In genomic region chr10:96480453-96481324, GRCm38 (mm10) we compare ENCODE assay signal across 9 mouse cellular contexts.
A peak's percentile ranks its signal among the peaks of the same experiment; 100 is the strongest.
DNase-seq lines count a peak whose midpoint lies in the region; ATAC-seq and TF ChIP-seq lines count a peak whose summit lies in the region.
"Had no signal": no experiment of that assay in that cellular context is flagged by ENCODE, and none has a peak within 500 bp of the region (broad histone marks: within the 10 kb centered on the region; RNA-seq: fewer than 3 reads in every experiment).

No protein-coding gene starts in this region.

- no peak for TF ChIP-seq EP300 in stomach, postnatal 0 days (optimal IDR thresholded peaks at IDR 0.05)

- no peak overlapping the region for H3K4me3 ChIP-seq in hindbrain, embryonic 12.5 days
- H3K4me3 ChIP-seq in limb, embryonic 12.5 days (replicated peaks) = no peak overlapping the region
- H3K4me3 ChIP-seq in stomach, postnatal 0 days (ENCODE audit: low read depth, low read length) = no peak overlapping the region

- no peaks in the 10 kb centered on the region for H3K27me3 ChIP-seq in hindbrain, embryonic 12.5 days
- no peaks in the 10 kb centered on the region for H3K27me3 ChIP-seq in limb, embryonic 12.5 days
- no peaks in the 10 kb centered on the region for H3K27me3 ChIP-seq in stomach, postnatal 0 days (ENCODE audit: control insufficient read depth, insufficient read depth, low read length)

- peaks cover 14% of the 10 kb centered on the region; the same call in 1 of the 2 replicates for H3K4me1 ChIP-seq in hindbrain, embryonic 12.5 days
- H3K4me1 ChIP-seq in limb, embryonic 12.5 days (replicated peaks) = peaks cover 26% of the 10 kb centered on the region
- peaks cover 5% of the 10 kb centered on the region; the same call in 1 of the 2 replicates for H3K4me1 ChIP-seq in stomach, postnatal 0 days (replicated peaks; ENCODE audit: control insufficient read depth, insufficient read depth)

- H3K27ac ChIP-seq in hindbrain, embryonic 12.5 days = no peak overlapping the region
- H3K27ac ChIP-seq in limb, embryonic 12.5 days = peak overlapping the region; percentile 81
- no peak overlapping the region for H3K27ac ChIP-seq in stomach, postnatal 0 days (replicated peaks)
- H3K27ac ChIP-seq: liver, embryonic 14.5 days had no signal

- WGBS in hindbrain, embryonic 12.5 days = 37% methylated on average over 14 of the region's 14 CpGs
- WGBS in limb, embryonic 12.5 days = 27% methylated on average over 14 of the region's 14 CpGs
- 44% methylated on average over 14 of the region's 14 CpGs for WGBS in stomach, postnatal 0 days

- peak; percentile 3 for DNase-seq in gastrocnemius, adult 18-20 months (ENCODE audit: low spot score)
- no peak for DNase-seq in gastrocnemius, postnatal 10 days
- peak; percentile 50 for DNase-seq in embryo, embryonic 11 days
- DNase-seq in stomach, postnatal 0 days (ENCODE audit: low spot score) = peak; percentile 18
- DNase-seq in urinary bladder, adult 18-20 months (ENCODE audit: low spot score in 2 of 2) = no peak
- no peak for DNase-seq in T-cell, adult 2 months (ENCODE audit: low spot score)

- H3K4me2 ChIP-seq in hindbrain, embryonic 12.5 days (replicated peaks) = no peak overlapping the region
- H3K4me2 ChIP-seq in limb, embryonic 12.5 days = peak overlapping the region; percentile 16
- H3K4me2 ChIP-seq in stomach, postnatal 0 days (replicated peaks; ENCODE audit: low read depth) = no peak overlapping the region

- no peaks in the 10 kb centered on the region for H3K36me3 ChIP-seq in hindbrain, embryonic 12.5 days
- H3K36me3 ChIP-seq in limb, embryonic 12.5 days = no peaks in the 10 kb centered on the region
- H3K36me3 ChIP-seq in stomach, postnatal 0 days (ENCODE audit: control insufficient read depth, insufficient read depth, low read length) = no peaks in the 10 kb centered on the region

- ATAC-seq in hindbrain, embryonic 12.5 days (ENCODE audit: low FRiP score) = peak; percentile 48; the same call in 1 of the 2 replicates
- ATAC-seq in limb, embryonic 12.5 days (ENCODE audit: insufficient number of reproducible peaks, insufficient read depth, low FRiP score, low TSS enrichment, low read depth) = peak; percentile 61; the same call in 1 of the 2 replicates
- ATAC-seq in stomach, postnatal 0 days (ENCODE audit: low FRiP score, low TSS enrichment) = no peak

- TF ChIP-seq CTCF in stomach, postnatal 0 days (IDR thresholded peaks at IDR 0.05; ENCODE audit: low read depth) = no peak

- H3K9me3 ChIP-seq in hindbrain, embryonic 12.5 days (replicated peaks) = no peaks in the 10 kb centered on the region
- H3K9me3 ChIP-seq in limb, embryonic 12.5 days = no peaks in the 10 kb centered on the region
- no peaks in the 10 kb centered on the region for H3K9me3 ChIP-seq in stomach, postnatal 0 days (ENCODE audit: control insufficient read depth, low read length)

- H3K9ac ChIP-seq in hindbrain, embryonic 12.5 days = no peak overlapping the region
- no peak overlapping the region for H3K9ac ChIP-seq in limb, embryonic 12.5 days (replicated peaks)
- H3K9ac ChIP-seq in stomach, postnatal 0 days (ENCODE audit: low read length) = no peak overlapping the region; the same call in 1 of the 2 replicates
- H3K9ac ChIP-seq: liver, embryonic 14.5 days had no signal

Comparison
In these comparisons a context has a peak if more than half of its experiments do, and no peak if none do; other contexts are left out.
1. DNase-seq: peak in gastrocnemius, adult 18-20 months (single experiment), embryo, embryonic 11 days (single experiment) and stomach, postnatal 0 days (single experiment); none in gastrocnemius, postnatal 10 days (single experiment), urinary bladder, adult 18-20 months (0 of 2) and T-cell, adult 2 months (single experiment).